Mouse (Mus musculus): ENCODE results near the gene Mllt3. TPM values are rescaled to one million over a fixed set of nuclear protein-coding genes. Genes with fewer than 3 reads are reported as not detected.
A peak's percentile ranks its signal among the peaks of the same experiment; 100 is the strongest.

The Mllt3 gene
- total RNA-seq, 2 experiments from 2014 or later = 46.7 to 49.5 TPM

DNA sequence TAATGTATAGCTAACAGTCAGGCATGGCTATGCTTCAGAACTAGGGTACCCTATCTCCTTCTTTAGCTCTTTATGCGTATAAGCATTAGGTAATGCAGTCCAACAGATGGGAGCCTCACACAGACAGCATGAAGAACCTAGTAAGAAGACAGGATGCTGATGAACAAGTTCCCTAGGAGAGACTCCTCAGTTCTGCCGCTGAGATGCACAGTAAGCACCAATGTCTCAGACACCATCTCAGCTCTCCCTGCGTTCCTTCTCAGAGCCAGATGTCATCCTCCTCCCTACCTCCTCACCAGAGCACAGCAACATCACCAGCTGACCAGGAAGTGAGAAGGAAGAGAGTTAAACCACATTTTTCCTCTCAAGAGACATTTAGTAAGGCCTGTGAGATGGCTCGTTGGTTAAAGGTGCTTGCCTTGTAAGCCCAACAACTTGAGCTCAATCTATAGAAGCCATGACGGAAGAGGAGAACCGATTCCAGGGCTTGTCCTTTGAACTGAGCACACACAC, 202.3 kb downstream of the Mllt3 start:
- no peak for DNase-seq (ENCODE audit: low spot score in 2 of 2)

DNA sequence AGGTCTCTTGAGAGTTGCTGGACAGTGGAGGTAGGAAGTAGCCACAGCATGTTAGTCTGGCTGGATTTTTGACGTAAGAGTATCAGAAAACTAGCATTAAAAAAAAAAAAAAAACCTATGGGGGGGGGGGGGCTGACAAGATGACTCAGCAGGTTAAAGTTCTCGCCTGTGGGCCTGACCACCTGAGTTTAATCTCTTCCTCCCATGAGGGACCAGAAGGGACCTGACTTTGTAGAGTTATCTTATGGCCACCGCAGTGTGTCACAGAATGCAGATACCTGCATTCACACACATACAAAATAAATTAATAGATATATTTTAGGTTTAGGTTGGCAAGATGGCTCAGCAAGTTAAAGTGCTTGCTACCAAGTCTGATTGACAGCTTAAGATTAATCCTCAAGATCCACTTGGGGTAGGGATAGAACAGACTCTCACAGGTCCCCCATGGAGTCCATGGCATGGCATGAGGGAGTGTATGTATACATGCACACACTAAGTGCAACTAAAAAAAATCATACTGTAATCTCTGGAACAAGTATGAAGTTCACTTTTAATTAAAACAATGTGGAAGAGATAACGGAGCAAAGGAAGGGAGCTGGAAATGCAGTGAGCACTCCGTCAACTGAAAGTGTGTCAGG, 203.6 kb downstream of the Mllt3 start:
- no peak for DNase-seq (ENCODE audit: low spot score in 2 of 2)

DNA sequence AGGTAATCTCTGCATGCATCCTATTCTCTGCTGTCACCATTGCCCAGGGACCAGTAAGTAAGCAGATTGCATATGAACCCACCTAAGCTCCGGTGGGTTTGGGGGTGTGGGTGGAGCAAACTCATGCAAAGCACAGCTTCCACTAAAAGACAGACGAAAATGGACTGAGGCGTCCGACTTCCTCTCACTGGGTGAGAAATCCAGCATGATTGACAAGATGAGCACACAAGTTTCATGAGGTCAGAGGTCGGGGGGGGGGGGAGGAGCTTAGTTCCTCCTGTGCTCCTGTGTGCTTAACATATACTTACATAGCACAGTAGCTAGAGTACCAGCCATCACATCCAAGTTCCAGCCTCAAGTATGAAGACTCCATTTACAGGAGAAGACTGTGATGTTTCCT, 206.8 kb downstream of the Mllt3 start:
- DNase-seq (ENCODE audit: low spot score in 2 of 2) = no peak

DNA sequence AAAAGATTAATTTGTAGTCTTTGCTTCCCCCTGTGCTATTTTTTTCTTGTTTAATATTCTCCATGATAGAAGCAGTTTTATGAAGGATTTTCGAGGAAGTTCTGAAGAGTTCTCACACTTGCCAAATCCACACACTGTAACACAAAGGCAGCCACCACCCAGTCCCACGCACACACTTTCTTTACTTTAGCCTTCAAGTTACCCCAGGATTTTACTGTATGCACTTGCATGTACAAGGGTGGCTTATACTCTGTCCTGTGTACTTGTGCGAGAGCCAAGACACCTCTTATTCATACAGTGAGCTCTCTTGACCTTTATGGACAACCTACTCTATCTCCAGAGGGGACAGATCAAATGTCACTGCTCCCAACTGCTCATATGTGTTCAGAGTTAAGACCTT, 209.5 kb downstream of the Mllt3 start:
- no peak for DNase-seq (ENCODE audit: low spot score in 2 of 2)

DNA sequence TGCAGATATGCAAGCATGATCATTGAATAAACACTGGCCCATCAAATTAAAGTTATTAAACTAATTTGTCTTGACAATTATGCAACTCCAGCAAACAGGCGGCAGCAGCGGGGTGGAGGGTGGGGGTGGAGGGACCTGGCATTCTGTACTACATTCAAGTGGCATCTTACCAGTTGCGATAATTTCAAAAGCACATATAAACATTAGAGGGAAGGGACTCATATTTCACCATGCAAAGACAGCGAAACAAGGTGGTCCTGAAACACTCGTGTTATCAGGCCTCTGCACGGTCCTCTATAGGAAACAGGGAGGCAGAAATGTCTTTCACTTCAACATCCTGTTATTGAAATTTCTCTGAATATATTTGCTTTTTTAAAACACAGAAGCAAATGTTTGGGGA, 210.0 kb downstream of the Mllt3 start:
- DNase-seq (ENCODE audit: low spot score in 2 of 2) = no peak

DNA sequence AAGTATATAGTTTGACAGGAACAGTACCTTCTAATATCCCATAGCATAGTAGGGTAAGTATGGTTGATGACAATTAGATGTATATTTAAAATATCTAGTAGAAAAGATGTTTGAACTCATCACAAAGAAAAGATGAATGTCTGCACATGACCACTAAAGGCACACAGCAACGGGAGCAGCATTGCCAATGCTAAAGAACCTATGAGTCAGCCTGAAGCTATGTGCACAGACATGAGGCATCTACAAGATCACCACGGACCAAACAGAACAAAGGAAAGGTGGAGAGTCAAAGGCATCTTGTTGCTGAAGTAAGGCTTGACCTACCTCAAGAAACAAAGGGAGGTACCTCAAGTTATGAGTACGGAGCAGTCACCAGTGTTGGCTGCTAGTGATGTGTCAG, 212.3 kb downstream of the Mllt3 start:
- no peak for DNase-seq (ENCODE audit: low spot score in 2 of 2)

DNA sequence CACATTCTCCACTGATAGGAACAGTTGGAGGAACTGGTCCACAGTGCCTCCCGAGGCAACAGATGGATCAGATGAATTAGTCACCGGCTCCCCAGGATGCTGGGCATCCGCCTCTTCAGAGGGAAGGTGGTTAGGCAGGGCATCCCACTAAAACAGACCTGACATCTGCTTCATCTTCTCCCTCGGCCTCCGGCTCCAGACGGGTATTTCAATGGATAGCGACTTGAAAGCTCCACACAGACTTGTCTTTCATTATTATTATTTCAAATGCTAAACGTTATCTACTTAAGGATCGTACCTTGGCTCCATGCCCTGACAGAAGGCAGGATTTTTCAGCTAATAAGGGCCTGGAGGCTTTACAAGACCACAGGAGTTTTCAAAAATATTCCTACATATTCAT, 214.0 kb downstream of the Mllt3 start:
- peak; percentile 20 to 25 for DNase-seq (ENCODE audit: low spot score in 2 of 2)

DNA sequence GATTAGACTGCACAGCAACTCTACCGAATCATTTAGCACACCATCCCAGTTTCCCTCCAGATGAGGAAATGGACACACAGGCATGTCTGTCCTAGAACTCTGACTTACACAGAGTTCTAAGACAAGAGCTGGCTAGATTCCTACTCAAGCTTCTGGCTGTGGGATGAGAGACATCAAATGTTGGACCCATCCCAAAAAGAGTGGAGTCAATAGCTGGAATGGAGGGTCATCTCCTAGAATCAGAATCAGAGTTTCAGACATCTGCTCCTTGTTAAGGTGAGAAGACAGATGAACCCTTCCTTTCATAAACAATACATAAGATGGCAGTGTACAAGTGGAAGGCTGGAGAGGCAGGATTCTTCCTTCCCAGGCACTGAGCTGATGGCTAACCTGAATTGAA, 214.9 kb downstream of the Mllt3 start:
- DNase-seq (ENCODE audit: low spot score in 2 of 2) = no peak

DNA sequence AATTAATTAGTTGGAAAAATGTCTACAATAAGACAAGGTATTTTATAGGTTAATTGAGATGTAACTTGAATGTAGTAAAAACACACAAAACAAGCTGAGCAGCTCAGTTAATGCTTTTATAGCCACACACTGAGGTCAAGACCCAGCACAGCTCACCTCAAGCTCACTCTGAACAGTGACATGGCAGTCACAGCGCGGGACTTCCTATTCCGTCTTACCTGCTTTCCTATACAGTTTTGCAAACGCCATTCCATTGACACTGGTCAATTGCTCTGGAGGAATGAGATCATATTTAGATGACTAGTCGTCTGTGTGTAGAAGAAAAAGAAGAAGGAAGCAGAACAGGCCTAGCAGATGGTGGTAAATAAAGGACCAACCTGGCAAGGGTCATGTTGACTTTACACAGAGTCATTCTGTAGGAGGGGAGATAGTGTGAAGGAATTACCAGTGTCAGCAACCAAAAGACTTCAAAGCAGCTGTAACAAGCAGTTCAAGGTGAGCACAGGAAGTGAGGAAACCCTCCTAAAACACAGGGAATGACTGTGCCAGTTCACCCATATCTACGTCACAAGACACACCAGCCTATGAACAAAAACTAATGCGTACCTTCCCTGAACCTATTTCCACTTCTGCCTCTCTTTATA, 217.6 kb downstream of the Mllt3 start:
- DNase-seq (ENCODE audit: low spot score in 2 of 2) = no peak

DNA sequence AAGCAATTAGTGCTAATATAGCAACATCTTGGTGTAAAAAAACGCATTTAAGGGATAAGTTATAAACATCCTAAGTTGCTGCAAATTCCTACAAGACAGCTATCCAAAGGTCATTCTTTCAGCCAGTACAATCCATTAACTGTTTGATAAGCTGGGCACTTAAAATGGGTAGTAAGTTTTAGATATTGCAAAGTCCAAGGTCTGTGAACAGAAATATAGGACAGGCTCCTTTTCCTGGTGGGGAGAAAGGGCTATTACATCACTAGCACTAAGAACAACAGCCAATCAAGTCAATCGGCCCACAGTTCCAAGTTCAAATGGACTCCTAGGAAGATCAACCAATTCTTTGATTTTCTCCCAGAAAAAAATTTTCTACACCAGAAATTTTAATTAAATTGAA, 221.3 kb downstream of the Mllt3 start:
- no peak for DNase-seq (ENCODE audit: low spot score in 2 of 2)

DNA sequence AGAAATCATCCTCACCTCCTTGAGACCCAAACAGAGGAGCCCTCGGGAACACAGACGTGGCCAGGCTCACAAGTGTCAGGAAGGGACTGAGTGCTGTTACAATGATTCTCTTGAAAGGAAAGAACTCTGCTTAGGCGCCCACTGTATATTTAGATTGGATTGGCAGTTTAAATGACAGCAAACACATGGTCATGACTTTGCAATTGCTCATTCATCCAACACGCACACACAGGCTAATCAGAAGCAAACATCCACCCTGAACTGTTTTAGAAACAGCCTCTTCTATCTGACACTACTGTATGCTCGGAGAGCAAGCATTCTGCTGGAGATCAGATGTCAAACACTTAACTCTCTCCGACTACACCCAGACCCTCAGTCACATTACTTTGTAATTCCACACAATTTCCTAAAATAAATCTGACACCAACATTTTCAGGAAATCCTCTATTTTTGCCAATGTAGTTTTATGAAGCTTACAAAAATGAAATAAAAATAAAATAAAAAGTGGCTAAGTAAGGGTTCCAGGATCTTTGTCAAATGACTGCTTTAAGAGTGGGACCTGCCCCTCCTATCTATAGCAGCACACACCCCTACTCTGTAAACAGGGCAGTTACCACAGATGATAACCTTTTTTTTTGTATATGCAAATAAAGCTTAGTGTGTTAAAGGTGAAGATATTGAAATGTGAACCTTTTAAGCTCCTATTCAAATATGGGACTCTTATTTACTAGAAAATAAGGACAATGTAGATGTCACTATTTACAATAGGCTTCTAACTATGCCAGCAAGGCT, 226.8 kb downstream of the Mllt3 start:
- no peak for DNase-seq (ENCODE audit: low spot score in 2 of 2)

DNA sequence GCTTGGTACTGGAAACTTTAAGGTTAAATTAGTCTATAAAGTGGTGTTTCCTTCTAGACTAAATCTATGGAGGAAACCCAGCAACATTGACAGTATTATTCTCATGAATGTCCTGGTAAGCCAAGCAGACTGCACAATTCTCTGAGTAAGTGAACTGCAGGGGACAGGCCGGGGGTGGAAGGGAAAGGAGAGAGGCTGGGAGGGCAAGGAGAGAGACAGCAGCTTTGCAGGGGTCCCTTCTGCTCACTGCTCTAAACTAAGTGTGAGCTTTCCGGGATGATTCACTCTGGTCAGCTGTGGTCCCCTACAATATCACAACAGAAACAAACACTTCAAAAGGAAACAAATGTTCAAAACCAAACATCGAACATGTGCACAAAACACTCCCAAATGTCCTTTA, 228.6 kb downstream of the Mllt3 start:
- DNase-seq (ENCODE audit: low spot score in 2 of 2) = no peak

DNA sequence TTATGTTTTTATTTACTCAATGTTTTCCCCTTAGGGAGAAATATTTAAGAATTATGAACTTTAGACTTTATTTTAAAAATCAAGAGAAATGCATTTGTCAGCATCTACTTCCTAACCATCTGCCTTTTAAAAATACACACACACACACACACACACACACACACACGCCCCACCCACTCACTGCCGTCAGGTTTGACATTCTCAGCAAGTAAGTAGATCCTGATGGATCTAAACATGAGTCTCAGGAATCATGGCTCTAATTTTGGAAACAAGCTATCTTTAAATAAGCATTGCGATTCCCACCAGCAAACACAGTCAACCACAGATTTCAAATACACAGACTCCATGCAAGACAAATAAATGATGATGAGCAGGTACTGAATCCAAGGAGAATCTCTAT, 229.9 kb downstream of the Mllt3 start:
- DNase-seq (ENCODE audit: low spot score in 2 of 2) = no peak

DNA sequence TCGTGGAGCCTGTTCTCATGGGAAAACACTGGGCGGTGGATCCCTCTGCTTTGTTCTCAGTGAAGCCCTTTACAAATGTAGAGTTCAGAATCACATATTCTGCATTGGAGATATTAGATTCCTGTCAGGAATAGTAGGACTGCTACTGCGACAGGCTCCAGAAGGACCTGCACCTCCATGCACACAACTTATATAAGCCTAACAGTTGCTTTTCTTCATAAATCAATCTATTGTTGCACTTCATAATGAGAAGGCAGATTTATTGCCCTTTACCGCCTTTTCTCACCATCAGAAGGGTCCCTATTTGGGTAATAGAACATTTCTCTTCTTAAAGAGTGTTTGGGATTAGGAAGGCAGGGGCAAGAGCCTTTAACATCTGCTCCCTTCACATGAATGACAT, 231.0 kb downstream of the Mllt3 start:
- no peak for DNase-seq (ENCODE audit: low spot score in 2 of 2)

DNA sequence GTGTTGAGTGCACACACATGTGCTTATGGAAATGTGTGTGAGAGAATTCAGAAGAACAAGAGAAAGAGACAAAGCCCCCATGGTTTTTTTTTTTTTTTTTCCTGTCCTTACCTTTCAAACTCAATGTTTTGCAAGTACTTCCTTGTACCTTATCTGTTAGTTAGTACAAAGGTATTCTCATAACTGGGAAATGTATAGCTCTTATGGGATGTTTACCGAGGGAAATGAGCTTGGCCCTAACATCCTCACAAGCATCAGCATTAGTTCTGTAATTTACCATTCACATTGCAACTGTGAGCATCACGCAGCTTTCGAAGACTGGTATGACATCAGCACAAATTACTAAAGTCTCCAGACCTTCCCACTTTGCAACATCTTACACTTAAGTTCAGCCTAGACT, 231.8 kb downstream of the Mllt3 start:
- no peak for DNase-seq (ENCODE audit: low spot score in 2 of 2)

DNA sequence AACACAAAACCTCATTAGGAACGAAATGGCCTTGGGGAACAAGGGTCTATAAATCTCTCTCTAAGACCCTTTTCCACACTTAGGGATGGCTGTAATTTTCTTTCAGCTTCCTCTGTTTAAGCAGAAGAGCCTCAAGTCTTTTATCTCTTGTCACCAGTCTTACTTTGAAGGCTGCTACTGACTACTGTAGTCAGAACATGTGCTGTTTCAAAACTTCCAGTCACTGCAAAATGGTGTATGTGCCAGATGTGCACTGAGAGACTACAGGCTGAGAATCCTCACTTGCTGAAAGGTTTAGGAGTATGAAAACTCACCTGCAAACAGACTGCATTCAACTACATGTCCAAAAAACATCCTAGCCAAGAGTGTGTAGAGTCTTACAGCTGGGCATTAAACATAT, 232.9 kb downstream of the Mllt3 start:
- no peak for DNase-seq (ENCODE audit: low spot score in 2 of 2)

DNA sequence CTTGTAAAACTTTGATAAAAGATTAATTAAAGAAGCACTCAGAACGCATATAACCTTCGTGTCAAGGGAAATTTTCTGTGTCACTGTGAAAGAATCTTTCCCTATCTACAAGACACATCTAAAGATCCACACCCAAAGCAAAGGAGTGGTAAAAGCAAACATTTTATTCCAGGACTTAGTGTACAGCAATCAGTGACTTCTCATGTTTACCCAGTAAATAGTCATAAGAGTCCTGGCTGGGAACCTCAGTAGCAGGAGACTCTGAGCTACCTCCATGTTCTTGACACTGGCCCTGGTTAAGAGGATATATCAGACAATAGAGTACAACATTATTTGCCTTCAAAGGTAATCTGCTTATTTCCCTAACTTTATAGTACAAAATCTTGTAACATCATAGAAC, 233.7 kb downstream of the Mllt3 start:
- no peak for DNase-seq (ENCODE audit: low spot score in 2 of 2)

DNA sequence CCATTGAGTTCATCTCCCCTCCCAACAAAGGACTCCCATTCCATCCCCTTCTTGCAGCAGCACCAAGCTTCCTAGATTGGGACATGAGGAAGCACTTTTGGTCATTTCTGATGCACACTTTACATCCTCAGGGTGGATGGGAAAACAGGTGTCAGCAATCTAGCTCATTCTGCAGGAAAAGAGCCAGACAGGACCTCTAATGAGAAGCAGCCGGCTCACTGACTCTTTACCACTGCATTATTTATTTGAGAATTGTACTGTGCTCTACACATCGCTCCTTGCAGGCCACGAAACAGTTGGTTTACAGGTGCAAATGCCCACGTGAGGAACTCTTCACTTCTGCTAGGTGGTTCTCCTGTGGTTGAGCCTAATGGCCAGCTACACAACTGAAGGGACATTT, 237.9 kb downstream of the Mllt3 start:
- no peak for DNase-seq (ENCODE audit: low spot score in 2 of 2)

DNA sequence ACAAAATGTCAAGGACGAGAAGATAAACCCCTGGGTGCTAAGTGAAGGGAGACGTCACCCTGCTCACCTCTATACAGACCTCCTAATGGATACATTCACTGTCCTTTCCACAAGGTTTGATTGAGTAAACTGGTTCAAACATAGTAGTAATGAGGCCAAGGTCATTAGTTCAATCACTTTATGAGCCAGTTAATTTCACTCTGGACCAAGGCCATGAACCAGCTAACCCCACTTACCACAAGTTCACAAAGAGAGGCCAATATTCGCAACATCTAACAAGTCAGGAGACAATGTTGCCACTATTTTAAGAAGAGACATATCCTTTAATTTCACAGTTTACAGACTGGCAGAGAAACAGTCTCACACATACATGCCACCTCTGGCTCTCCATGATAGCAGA, 238.9 kb downstream of the Mllt3 start:
- DNase-seq (ENCODE audit: low spot score in 2 of 2) = no peak

DNA sequence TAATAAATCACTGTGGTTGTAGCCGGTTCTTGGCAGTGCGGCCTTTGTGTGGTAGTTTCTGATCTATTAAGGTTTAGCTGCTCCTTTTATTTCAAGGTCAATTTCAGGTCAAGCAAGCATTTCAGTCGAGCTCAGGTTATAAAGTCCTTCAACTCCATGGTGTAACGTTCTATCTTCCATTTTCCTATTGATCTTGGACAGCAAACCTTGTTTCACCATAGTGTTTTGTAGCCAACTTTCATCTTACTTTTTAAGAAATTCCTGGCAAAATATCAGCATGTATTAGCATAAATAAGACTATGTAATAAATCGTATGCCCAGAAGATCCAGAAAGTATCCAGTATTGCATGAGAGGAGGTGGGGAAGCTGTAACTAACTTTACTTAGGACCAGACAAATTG, 240.7 kb downstream of the Mllt3 start:
- no peak for DNase-seq (ENCODE audit: low spot score in 2 of 2)

DNA sequence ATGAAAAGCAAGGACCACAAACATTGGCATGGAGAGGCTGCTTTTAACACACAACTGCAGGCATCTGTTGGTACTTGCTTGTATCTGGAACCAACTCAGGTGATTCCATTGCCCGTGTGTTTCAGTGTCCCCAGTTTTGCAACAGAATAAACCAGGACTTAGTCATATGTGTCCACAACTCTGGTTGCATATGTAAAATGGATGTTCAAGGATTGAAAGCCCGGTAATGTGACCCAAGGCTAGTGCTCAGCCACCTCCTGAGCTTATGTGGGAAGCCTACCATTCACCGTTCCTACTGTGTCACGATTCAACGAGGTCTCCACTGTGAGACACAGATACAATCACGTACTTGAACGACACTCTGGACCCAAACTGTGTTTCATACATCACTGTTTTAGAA, 243.7 kb downstream of the Mllt3 start:
- DNase-seq (ENCODE audit: low spot score in 2 of 2) = no peak

DNA sequence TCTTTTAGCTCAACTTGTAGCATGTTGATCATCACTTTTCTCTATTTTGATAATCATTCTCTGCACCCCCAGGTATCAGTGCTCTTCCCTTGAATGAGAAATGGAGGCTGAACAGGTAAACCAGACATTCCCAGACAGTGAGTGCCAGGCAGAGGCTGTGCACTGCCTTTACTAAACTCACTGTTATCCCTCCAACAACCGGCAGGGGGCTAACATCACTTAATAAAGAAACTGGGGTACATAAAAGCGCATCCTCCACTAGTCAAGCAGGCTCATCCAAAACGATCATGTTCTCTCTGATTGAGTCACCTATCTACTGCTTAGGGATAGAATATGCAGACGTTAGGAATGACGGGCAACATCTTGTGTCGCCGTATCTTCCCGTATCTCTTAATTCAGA, 244.5 kb downstream of the Mllt3 start:
- DNase-seq (ENCODE audit: low spot score in 2 of 2) = peak; percentile 66 to 70

All from layer of hippocampus, postnatal 10 days (tissue).